Mouse (Mus musculus): ENCODE measurements around the gene Dyrk3. TPM values are rescaled to one million over a fixed set of nuclear protein-coding genes. Genes with fewer than 3 reads are reported as not detected.

The Dyrk3 gene
- polyA plus RNA-seq, 1 experiment from 2014 or later = 14.8 TPM

- no peaks in the 10 kb centered on the region for H3K4me1 ChIP-seq
- no peak overlapping the region for H3K9ac ChIP-seq
- no peaks in the 10 kb centered on the region for H3K9me3 ChIP-seq
- 69% methylated on average over 10 of the region's 10 CpGs for WGBS
- no peak overlapping the region for H3K4me3 ChIP-seq
- H3K36me3 ChIP-seq = peaks cover 16% of the 10 kb centered on the region
- no peaks in the 10 kb centered on the region for H3K27me3 ChIP-seq (replicated peaks)
- H3K27ac ChIP-seq = no peak overlapping the region
- no peak for ATAC-seq (ENCODE audit: low FRiP score, low read depth)
- H3K4me2 ChIP-seq (replicated peaks) = no peak overlapping the region
Observed at GRCm38 (mm10) chr1:131123522-131124265, 14.4 kb downstream of the Dyrk3 start.

GRCm38 (mm10) chr1:131121987-131122386 lies 16.2 kb downstream of the Dyrk3 start:
- no peak overlapping the region for H3K4me2 ChIP-seq (replicated peaks)
- ATAC-seq (ENCODE audit: low FRiP score, low read depth) = no peak
- H3K9me3 ChIP-seq = no peaks in the 10 kb centered on the region
- H3K4me3 ChIP-seq = no peak overlapping the region
- no peak overlapping the region for H3K27ac ChIP-seq
- 43% methylated on average over 3 of the region's 3 CpGs for WGBS
- peaks cover 3% of the 10 kb centered on the region; the same call in 1 of the 2 replicates for H3K36me3 ChIP-seq
- no peak overlapping the region for H3K9ac ChIP-seq
- no peaks in the 10 kb centered on the region for H3K27me3 ChIP-seq (replicated peaks)
- no peaks in the 10 kb centered on the region for H3K4me1 ChIP-seq

- no peak overlapping the region for H3K9ac ChIP-seq
- no peaks in the 10 kb centered on the region for H3K27me3 ChIP-seq (replicated peaks)
- H3K36me3 ChIP-seq = no peaks in the 10 kb centered on the region
- H3K27ac ChIP-seq = no peak overlapping the region
- ATAC-seq (ENCODE audit: low FRiP score, low read depth) = no peak
- H3K4me2 ChIP-seq (replicated peaks) = no peak overlapping the region
- no peak overlapping the region for H3K4me3 ChIP-seq
- 0 out of 2 replicates have a peak, but pooled peaks cover 4% of the 10 kb centered on the region for H3K4me1 ChIP-seq
- H3K9me3 ChIP-seq = no peaks in the 10 kb centered on the region
- 67% methylated on average over 2 of the region's 2 CpGs for WGBS
Observed at GRCm38 (mm10) chr1:131119026-131119425, 19.1 kb downstream of the Dyrk3 start.

- no peak for ATAC-seq (ENCODE audit: low FRiP score, low read depth)
- no peaks in the 10 kb centered on the region for H3K27me3 ChIP-seq (replicated peaks)
- no peak overlapping the region for H3K4me2 ChIP-seq (replicated peaks)
- H3K9ac ChIP-seq = no peak overlapping the region
- WGBS = 76% methylated on average over 10 of the region's 10 CpGs
- H3K4me3 ChIP-seq = no peak overlapping the region
- H3K9me3 ChIP-seq = no peaks in the 10 kb centered on the region
- H3K27ac ChIP-seq = no peak overlapping the region
- H3K4me1 ChIP-seq = 0 out of 2 replicates have a peak, but pooled peaks cover 4% of the 10 kb centered on the region
- no peaks in the 10 kb centered on the region for H3K36me3 ChIP-seq
Observed at GRCm38 (mm10) chr1:131118530-131118929, 19.6 kb downstream of the Dyrk3 start.

- H3K9me3 ChIP-seq = no peaks in the 10 kb centered on the region
- H3K27ac ChIP-seq = no peak overlapping the region
- H3K36me3 ChIP-seq = no peaks in the 10 kb centered on the region
- 0 out of 2 replicates have a peak, but pooled peaks cover 4% of the 10 kb centered on the region for H3K4me1 ChIP-seq
- ATAC-seq (ENCODE audit: low FRiP score, low read depth) = peak; percentile 53
- peak overlapping the region; percentile 6 for H3K4me2 ChIP-seq (replicated peaks)
- no peaks in the 10 kb centered on the region for H3K27me3 ChIP-seq (replicated peaks)
- no peak overlapping the region for H3K4me3 ChIP-seq
- no peak overlapping the region for H3K9ac ChIP-seq
- WGBS = 55% methylated on average over 13 of the region's 13 CpGs
Observed at GRCm38 (mm10) chr1:131116430-131117011, 21.6 kb downstream of the Dyrk3 start.

- no peak overlapping the region for H3K27ac ChIP-seq
- WGBS = 17% methylated on average over 6 of the region's 6 CpGs
- no peak overlapping the region for H3K4me3 ChIP-seq
- no peaks in the 10 kb centered on the region for H3K27me3 ChIP-seq (replicated peaks)
- H3K4me1 ChIP-seq = 0 out of 2 replicates have a peak, but pooled peaks cover 4% of the 10 kb centered on the region
- H3K9me3 ChIP-seq = no peaks in the 10 kb centered on the region
- no peak overlapping the region for H3K9ac ChIP-seq
- peak; percentile 59; the same call in 1 of the 2 replicates for ATAC-seq (ENCODE audit: low FRiP score, low read depth)
- no peaks in the 10 kb centered on the region for H3K36me3 ChIP-seq
- no peak overlapping the region for H3K4me2 ChIP-seq (replicated peaks)
Observed at GRCm38 (mm10) chr1:131115932-131116331, 22.2 kb downstream of the Dyrk3 start.

GRCm38 (mm10) chr1:131112576-131112975 lies 25.6 kb downstream of the Dyrk3 start:
- no peaks in the 10 kb centered on the region for H3K36me3 ChIP-seq
- no peaks in the 10 kb centered on the region for H3K27me3 ChIP-seq (replicated peaks)
- no peak overlapping the region for H3K27ac ChIP-seq
- H3K4me1 ChIP-seq = 0 out of 2 replicates have a peak, but pooled peaks cover 4% of the 10 kb centered on the region
- WGBS = 44% methylated on average over 6 of the region's 6 CpGs
- no peak overlapping the region for H3K4me3 ChIP-seq
- no peaks in the 10 kb centered on the region for H3K9me3 ChIP-seq
- no peak for ATAC-seq (ENCODE audit: low FRiP score, low read depth)
- H3K4me2 ChIP-seq (replicated peaks) = no peak overlapping the region
- H3K9ac ChIP-seq = no peak overlapping the region

GRCm38 (mm10) chr1:131110525-131111106 lies 27.5 kb downstream of the Dyrk3 start:
- no peak overlapping the region for H3K4me3 ChIP-seq
- H3K4me1 ChIP-seq = no peaks in the 10 kb centered on the region
- WGBS = 80% methylated on average over 12 of the region's 12 CpGs
- ATAC-seq (ENCODE audit: low FRiP score, low read depth) = no peak
- no peak overlapping the region for H3K9ac ChIP-seq
- no peaks in the 10 kb centered on the region for H3K36me3 ChIP-seq
- no peaks in the 10 kb centered on the region for H3K9me3 ChIP-seq
- no peak overlapping the region for H3K27ac ChIP-seq
- no peaks in the 10 kb centered on the region for H3K27me3 ChIP-seq (replicated peaks)
- no peak overlapping the region for H3K4me2 ChIP-seq (replicated peaks)

GRCm38 (mm10) chr1:131107575-131108308 lies 30.4 kb downstream of the Dyrk3 start:
- Histone ChIP-seq H3K4me1 (no peaks in the 10 kb centered on the region), H3K27me3 (replicated peaks) (0 out of 2 replicates have a peak, but pooled peaks cover 3% of the 10 kb centered on the region), H3K36me3 (no peaks in the 10 kb centered on the region), H3K4me2 (replicated peaks) (no peak overlapping the region), H3K4me3 (no peak overlapping the region), H3K9ac (no peak overlapping the region), H3K9me3 (no peaks in the 10 kb centered on the region), H3K27ac (no peak overlapping the region)
- 68% methylated on average over 10 of the region's 10 CpGs for WGBS
- ATAC-seq (ENCODE audit: low FRiP score, low read depth) = no peak

- no peaks in the 10 kb centered on the region for H3K9me3 ChIP-seq
- H3K27me3 ChIP-seq (replicated peaks) = 0 out of 2 replicates have a peak, but pooled peaks cover 3% of the 10 kb centered on the region
- H3K27ac ChIP-seq = no peak overlapping the region
- no peak overlapping the region for H3K4me3 ChIP-seq
- no peak overlapping the region for H3K9ac ChIP-seq
- H3K36me3 ChIP-seq = no peaks in the 10 kb centered on the region
- WGBS = 83% methylated on average over 10 of the region's 10 CpGs
- ATAC-seq (ENCODE audit: low FRiP score, low read depth) = no peak
- no peak overlapping the region for H3K4me2 ChIP-seq (replicated peaks)
- no peaks in the 10 kb centered on the region for H3K4me1 ChIP-seq
Observed at GRCm38 (mm10) chr1:131103776-131104424, 34.2 kb downstream of the Dyrk3 start.

GRCm38 (mm10) chr1:131100808-131101207 lies 37.3 kb downstream of the Dyrk3 start:
- Histone ChIP-seq H3K27ac (no peak overlapping the region), H3K9me3 (no peaks in the 10 kb centered on the region), H3K9ac (no peak overlapping the region), H3K36me3 (no peaks in the 10 kb centered on the region), H3K27me3 (replicated peaks) (0 out of 2 replicates have a peak, but pooled peaks cover 3% of the 10 kb centered on the region), H3K4me3 (no peak overlapping the region), H3K4me1 (peaks cover 11% of the 10 kb centered on the region), H3K4me2 (replicated peaks) (no peak overlapping the region)
- no peak for ATAC-seq (ENCODE audit: low FRiP score, low read depth)
- 96% methylated on average over 1 of the region's 1 CpGs for WGBS

All from neural tube, embryonic 12.5 days (tissue).